Mouse (Mus musculus): Measurements from ENCODE around the gene Slc28a1.
"Not testable (repeated sequence)": the region's sequence is repeated elsewhere in the genome, so short reads cannot be mapped to it uniquely, and the experiment has no call there.

Gene Slc28a1

GRCm38 (mm10) chr7:81124773-81125172, 10.2 kb downstream of the Slc28a1 start:
- in situ Hi-C loops (cut with MboI, MseI): no loop called here

- in situ Hi-C loops (cut with MboI, MseI): no loop called here
Observed at GRCm38 (mm10) chr7:81125215-81126175, 10.9 kb downstream of the Slc28a1 start.

GRCm38 (mm10) chr7:81131864-81132263, 17.3 kb downstream of the Slc28a1 start:
- in situ Hi-C loops (cut with MboI, MseI): no loop called here

GRCm38 (mm10) chr7:81132851-81133279, 18.3 kb downstream of the Slc28a1 start:
- in situ Hi-C loops (cut with MboI, MseI): no loop called here

GRCm38 (mm10) chr7:81133416-81133815, 18.8 kb downstream of the Slc28a1 start:
- in situ Hi-C loops (cut with MboI, MseI): no loop called here

- in situ Hi-C loops (cut with MboI, MseI): no loop called here
Observed at GRCm38 (mm10) chr7:81133941-81134340, 19.3 kb downstream of the Slc28a1 start.

- in situ Hi-C loops (cut with MboI, MseI): no loop called here
Observed at GRCm38 (mm10) chr7:81134614-81135067, 20.0 kb downstream of the Slc28a1 start.

- in situ Hi-C loops (cut with MboI, MseI): no loop called here
Observed at GRCm38 (mm10) chr7:81137292-81137691, 22.7 kb downstream of the Slc28a1 start.

GRCm38 (mm10) chr7:81139100-81139499, 24.5 kb downstream of the Slc28a1 start:
- in situ Hi-C loops (cut with MboI, MseI): no loop called here

- in situ Hi-C loops (cut with MboI, MseI): no loop called here
Observed at GRCm38 (mm10) chr7:81139671-81140404, 25.2 kb downstream of the Slc28a1 start.

- in situ Hi-C loops (cut with MboI, MseI): no loop called here
Observed at GRCm38 (mm10) chr7:81141541-81141940, 26.9 kb downstream of the Slc28a1 start.

GRCm38 (mm10) chr7:81143056-81143455, 28.5 kb downstream of the Slc28a1 start:
- in situ Hi-C loops (cut with MboI, MseI): not testable (repeated sequence)

GRCm38 (mm10) chr7:81149759-81150158, 35.2 kb downstream of the Slc28a1 start:
- in situ Hi-C loops (cut with MboI, MseI): no loop called here

- in situ Hi-C loops (cut with MboI, MseI): no loop called here
Observed at GRCm38 (mm10) chr7:81151216-81151615, 36.6 kb downstream of the Slc28a1 start.

GRCm38 (mm10) chr7:81152306-81152705, 37.7 kb downstream of the Slc28a1 start:
- in situ Hi-C loops (cut with MboI, MseI): no loop called here

GRCm38 (mm10) chr7:81152826-81153225, 38.2 kb downstream of the Slc28a1 start:
- in situ Hi-C loops (cut with MboI, MseI): no loop called here

- in situ Hi-C loops (cut with MboI, MseI): no loop called here
Observed at GRCm38 (mm10) chr7:81153327-81153726, 38.7 kb downstream of the Slc28a1 start.

- in situ Hi-C loops (cut with MboI, MseI): not testable (repeated sequence)
Observed at GRCm38 (mm10) chr7:81154244-81154643, 39.6 kb downstream of the Slc28a1 start.

GRCm38 (mm10) chr7:81154960-81155359, 40.4 kb downstream of the Slc28a1 start:
- in situ Hi-C loops (cut with MboI, MseI): no loop called here

- in situ Hi-C loops (cut with MboI, MseI): no loop called here
Observed at GRCm38 (mm10) chr7:81158933-81159332, 44.3 kb downstream of the Slc28a1 start.

GRCm38 (mm10) chr7:81161666-81162065, 47.1 kb downstream of the Slc28a1 start:
- in situ Hi-C loops (cut with MboI, MseI): loop anchor here (5.0 to 10.0 kb wide), 2 partner anchors 153 to 181 kb away; no protein-coding TSS in a partner anchor

GRCm38 (mm10) chr7:81162345-81162744, 47.7 kb downstream of the Slc28a1 start:
- in situ Hi-C loops (cut with MboI, MseI): loop anchor here (5.0 to 10.0 kb wide), 2 partner anchors 152 to 180 kb away; no protein-coding TSS in a partner anchor
